Mouse (Mus musculus): Measurements from ENCODE around the gene Sgo2b. TPM values are rescaled to one million over a fixed set of nuclear protein-coding genes. Genes with fewer than 3 reads are reported as not detected.
"Not testable (repeated sequence)": the region's sequence is repeated elsewhere in the genome, so short reads cannot be mapped to it uniquely, and the experiment has no call there.

Gene Sgo2b
- not detected in 2 replicates for polyA plus RNA-seq (2012; rRNA removed)

GRCm38 (mm10) chr8:63951626-63952377, at the start of gene Sgo2b:
TSS of gene Sgo2b (minus strand) at chr8:63952248.
- Histone ChIP-seq H3K36me3 (ENCODE audit: control insufficient read depth, insufficient read depth, low read length) (no peaks in the 10 kb centered on the region), H3K27me3 (ENCODE audit: control insufficient read depth, insufficient read depth, low read length) (no peaks in the 10 kb centered on the region), H3K27ac (ENCODE audit: insufficient read depth, low read length) (no peak within 1 kb of the TSS), H3K4me3 (ENCODE audit: extremely low read depth, insufficient read depth, insufficient read length) (no peak within 1 kb of the TSS), H3K4me1 (ENCODE audit: control insufficient read depth, insufficient read depth, insufficient read length) (no peaks in the 10 kb centered on the region)
- TF ChIP-seq POLR2A (IDR thresholded peaks at IDR 0.05; ENCODE audit: low read depth, low read length) (no peak), CTCF (IDR thresholded peaks at IDR 0.05; ENCODE audit: extremely low read depth, insufficient read depth, insufficient read length, insufficient replicate concordance) (no peak)
- 17% methylated on average over 28 of the region's 30 CpGs for WGBS
- DNase-seq (ENCODE audit: low read depth in 1 of 2, low spot score in 2 of 2): no peak

DNA sequence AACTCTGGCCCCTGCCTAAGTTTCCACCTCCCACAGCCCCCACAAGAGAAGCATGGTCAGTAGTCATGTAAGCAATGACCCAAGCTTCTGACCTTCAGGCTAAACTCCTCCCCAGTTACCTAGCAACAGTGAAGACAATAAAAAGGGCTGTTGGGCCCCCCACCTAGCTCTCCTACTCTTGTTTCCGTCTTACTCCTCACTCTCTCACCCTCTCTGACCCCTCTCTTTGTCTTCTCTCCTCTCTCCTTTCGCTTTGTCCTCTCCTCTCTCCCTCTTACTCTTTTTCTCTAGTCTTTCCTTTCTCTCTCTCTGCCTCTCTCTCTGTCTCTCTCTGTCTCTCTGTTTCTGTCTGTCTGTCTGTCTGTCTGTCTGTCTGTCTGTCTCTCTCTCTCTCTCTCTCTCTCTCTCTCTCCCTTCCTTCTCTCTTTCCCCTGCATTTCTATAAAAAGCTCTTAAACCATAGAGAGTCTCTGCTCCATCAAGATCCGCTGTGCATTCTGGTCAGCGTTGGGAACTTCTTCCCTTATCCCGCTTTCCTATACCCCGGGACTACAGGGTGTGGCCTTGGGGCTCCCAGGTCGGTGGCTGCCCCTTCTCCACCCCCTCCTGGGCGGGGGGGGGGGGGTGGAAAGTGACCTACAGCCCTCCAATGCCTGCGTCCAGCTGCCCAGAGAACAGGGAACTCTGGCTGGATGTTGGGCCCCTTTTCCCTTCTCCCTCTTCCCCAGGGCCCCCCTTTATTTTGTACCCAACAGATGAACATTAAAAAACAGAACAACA, 18.8 kb upstream of the Sgo2b start:
- H3K4me3 ChIP-seq (ENCODE audit: extremely low read depth, insufficient read depth, insufficient read length); H3K36me3 ChIP-seq (ENCODE audit: control insufficient read depth, insufficient read depth, low read length); H3K27me3 ChIP-seq (ENCODE audit: control insufficient read depth, insufficient read depth, low read length); H3K27ac ChIP-seq (ENCODE audit: insufficient read depth, low read length); H3K4me1 ChIP-seq (ENCODE audit: control insufficient read depth, insufficient read depth, insufficient read length); DNase-seq (ENCODE audit: low read depth in 1 of 2, low spot score in 2 of 2): not testable (repeated sequence)
- 57% methylated on average over 9 of the region's 9 CpGs for WGBS

- no peak overlapping the region for H3K27ac ChIP-seq (ENCODE audit: insufficient read depth, low read length)
- H3K4me3 ChIP-seq (ENCODE audit: extremely low read depth, insufficient read depth, insufficient read length): no peak overlapping the region
- DNase-seq (ENCODE audit: low read depth in 1 of 2, low spot score in 2 of 2): no peak
- WGBS: 77% methylated on average over 3 of the region's 3 CpGs
- H3K4me1 ChIP-seq (ENCODE audit: control insufficient read depth, insufficient read depth, insufficient read length): no peaks in the 10 kb centered on the region
- H3K36me3 ChIP-seq (ENCODE audit: control insufficient read depth, insufficient read depth, low read length): no peaks in the 10 kb centered on the region
- no peaks in the 10 kb centered on the region for H3K27me3 ChIP-seq (ENCODE audit: control insufficient read depth, insufficient read depth, low read length)
- no peak for TF ChIP-seq CTCF (IDR thresholded peaks at IDR 0.05; ENCODE audit: extremely low read depth, insufficient read depth, insufficient read length, insufficient replicate concordance)
- no peak for TF ChIP-seq POLR2A (IDR thresholded peaks at IDR 0.05; ENCODE audit: low read depth, low read length)
Observed at GRCm38 (mm10) chr8:63961032-63961785, 9.2 kb upstream of the Sgo2b start.

DNA sequence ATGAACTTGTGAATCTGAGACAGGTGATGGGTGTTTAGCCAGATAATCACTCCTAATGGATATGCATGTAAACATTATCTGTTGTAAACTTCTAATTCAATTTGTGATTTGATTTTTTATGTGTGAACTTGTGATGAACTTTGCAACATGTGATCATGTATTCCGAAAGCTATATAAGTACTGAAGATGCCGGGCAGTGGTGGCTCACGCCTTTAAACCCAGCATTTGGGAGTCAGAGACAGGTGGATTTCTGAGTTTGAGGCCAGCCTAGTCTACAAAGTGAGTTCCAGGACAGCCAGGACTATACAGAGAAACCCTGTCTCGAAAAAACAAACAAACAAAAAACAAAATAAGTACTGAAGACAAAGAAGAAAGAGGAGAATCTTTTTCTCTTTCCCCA, 1.8 kb upstream of the Sgo2b start:
- not testable (repeated sequence) for H3K27me3 ChIP-seq (ENCODE audit: control insufficient read depth, insufficient read depth, low read length); H3K4me1 ChIP-seq (ENCODE audit: control insufficient read depth, insufficient read depth, insufficient read length); DNase-seq (ENCODE audit: low read depth in 1 of 2, low spot score in 2 of 2); H3K4me3 ChIP-seq (ENCODE audit: extremely low read depth, insufficient read depth, insufficient read length); H3K27ac ChIP-seq (ENCODE audit: insufficient read depth, low read length); H3K36me3 ChIP-seq (ENCODE audit: control insufficient read depth, insufficient read depth, low read length)
- WGBS: 71% methylated on average over 4 of the region's 4 CpGs

GRCm38 (mm10) chr8:63933171-63933570, 18.9 kb downstream of the Sgo2b start:
- no peak overlapping the region for H3K27ac ChIP-seq (ENCODE audit: insufficient read depth, low read length)
- no peak overlapping the region for H3K4me3 ChIP-seq (ENCODE audit: extremely low read depth, insufficient read depth, insufficient read length)
- no peaks in the 10 kb centered on the region for H3K36me3 ChIP-seq (ENCODE audit: control insufficient read depth, insufficient read depth, low read length)
- no peak for DNase-seq (ENCODE audit: low read depth in 1 of 2, low spot score in 2 of 2)
- WGBS: 79% methylated on average over 7 of the region's 7 CpGs
- H3K27me3 ChIP-seq (ENCODE audit: control insufficient read depth, insufficient read depth, low read length): no peaks in the 10 kb centered on the region
- H3K4me1 ChIP-seq (ENCODE audit: control insufficient read depth, insufficient read depth, insufficient read length): no peaks in the 10 kb centered on the region
- no peak for TF ChIP-seq POLR2A (IDR thresholded peaks at IDR 0.05; ENCODE audit: low read depth, low read length)
- no peak for TF ChIP-seq CTCF (IDR thresholded peaks at IDR 0.05; ENCODE audit: extremely low read depth, insufficient read depth, insufficient read length, insufficient replicate concordance)

DNA sequence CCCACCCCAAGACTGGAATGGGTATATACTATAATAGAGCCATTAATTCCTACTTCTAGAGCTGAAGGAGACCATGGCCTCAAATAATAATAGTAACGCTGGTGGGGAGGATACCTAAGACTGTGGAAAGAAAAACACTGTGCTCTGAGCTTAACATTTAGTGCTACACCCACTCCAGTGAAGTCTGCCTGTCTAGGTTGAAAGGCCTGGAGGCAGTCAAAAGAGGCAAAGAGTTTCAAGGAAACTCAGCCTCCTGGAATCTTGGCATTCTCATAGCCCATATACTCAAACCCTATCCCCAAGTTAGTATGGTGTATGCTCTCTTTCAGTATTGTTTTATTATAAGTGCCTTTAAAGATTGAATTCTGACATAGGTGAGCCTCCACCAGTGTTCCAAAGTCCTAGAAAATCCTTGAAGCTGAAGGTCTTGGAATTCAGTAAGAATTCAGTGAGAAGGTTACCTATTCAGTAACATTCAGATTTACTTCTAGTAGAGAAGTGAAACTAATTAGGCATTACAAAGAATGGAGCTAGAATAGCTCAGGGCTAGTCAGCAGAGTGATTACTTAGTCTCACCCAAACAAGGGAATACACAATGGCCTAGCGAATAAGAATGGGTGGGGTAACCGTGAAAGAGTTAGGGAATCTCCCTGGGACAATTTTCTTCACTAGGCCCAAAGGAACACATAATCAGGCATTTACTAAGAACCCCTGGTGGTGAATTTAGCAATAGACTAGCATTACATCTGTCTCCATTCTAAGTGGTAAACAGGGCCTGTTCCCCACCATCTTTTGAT, 22.5 kb downstream of the Sgo2b start:
- no peak for DNase-seq (ENCODE audit: low read depth in 1 of 2, low spot score in 2 of 2)
- no peaks in the 10 kb centered on the region for H3K36me3 ChIP-seq (ENCODE audit: control insufficient read depth, insufficient read depth, low read length)
- TF ChIP-seq POLR2A (IDR thresholded peaks at IDR 0.05; ENCODE audit: low read depth, low read length): no peak
- TF ChIP-seq CTCF (IDR thresholded peaks at IDR 0.05; ENCODE audit: extremely low read depth, insufficient read depth, insufficient read length, insufficient replicate concordance): no peak
- no peak overlapping the region for H3K27ac ChIP-seq (ENCODE audit: insufficient read depth, low read length)
- H3K27me3 ChIP-seq (ENCODE audit: control insufficient read depth, insufficient read depth, low read length): no peaks in the 10 kb centered on the region
- H3K4me3 ChIP-seq (ENCODE audit: extremely low read depth, insufficient read depth, insufficient read length): no peak overlapping the region
- no peaks in the 10 kb centered on the region for H3K4me1 ChIP-seq (ENCODE audit: control insufficient read depth, insufficient read depth, insufficient read length)
- 85% methylated on average over 3 of the region's 3 CpGs for WGBS

Measured in spleen, adult 2 months (tissue).